Mouse (Mus musculus): ENCODE measurements around the gene Hectd1. TPM values are rescaled to one million over a fixed set of nuclear protein-coding genes. Genes with fewer than 3 reads are reported as not detected.

Hectd1 gene
- total RNA-seq, 2 experiments from 2014 or later: 81.2 to 88.4 TPM

GRCm38 (mm10) chr12:51842081-51842864, 12.9 kb upstream of the Hectd1 start:
- Histone ChIP-seq H3K4me3 (no peak overlapping the region), H3K27ac (no peak overlapping the region)
- no peak for TF ChIP-seq CTCF (IDR thresholded peaks at IDR 0.05)
- intact Hi-C loops (cut with DNase I): no loop called here
- no peak for DNase-seq (ENCODE audit: extremely low spot score in 1 of 2, low spot score in 2 of 2)

- no peak for TF ChIP-seq CTCF (IDR thresholded peaks at IDR 0.05)
- H3K4me3 ChIP-seq: no peak overlapping the region
- no peak for DNase-seq (ENCODE audit: extremely low spot score in 1 of 2, low spot score in 2 of 2)
- intact Hi-C loops (cut with DNase I): no loop called here
- no peak overlapping the region for H3K27ac ChIP-seq
These were observed 10.5 kb upstream of the Hectd1 start for GRCm38 (mm10) chr12:51839856-51840255.

- Histone ChIP-seq H3K4me3 (no peak overlapping the region), H3K27ac (no peak overlapping the region)
- no peak for DNase-seq (ENCODE audit: extremely low spot score in 1 of 2, low spot score in 2 of 2)
- intact Hi-C loops (cut with DNase I): no loop called here
- no peak for TF ChIP-seq CTCF (IDR thresholded peaks at IDR 0.05)
These were observed 5.9 kb upstream of the Hectd1 start for GRCm38 (mm10) chr12:51835219-51835618.

- Histone ChIP-seq H3K4me3 (no peak overlapping the region), H3K27ac (no peak overlapping the region)
- no peak for TF ChIP-seq CTCF (IDR thresholded peaks at IDR 0.05)
- DNase-seq (ENCODE audit: extremely low spot score in 1 of 2, low spot score in 2 of 2): no peak
- intact Hi-C loops (cut with DNase I): no loop called here
These were observed 2.6 kb upstream of the Hectd1 start for GRCm38 (mm10) chr12:51831931-51832330.

- no peak for DNase-seq (ENCODE audit: extremely low spot score in 1 of 2, low spot score in 2 of 2)
- no peak for TF ChIP-seq CTCF (IDR thresholded peaks at IDR 0.05)
- Histone ChIP-seq H3K27ac (no peak overlapping the region), H3K4me3 (no peak overlapping the region)
- intact Hi-C loops (cut with DNase I): no loop called here
These were observed 2.0 kb upstream of the Hectd1 start for GRCm38 (mm10) chr12:51831296-51831695.

- no peak for DNase-seq (ENCODE audit: extremely low spot score in 1 of 2, low spot score in 2 of 2)
- intact Hi-C loops (cut with DNase I): no loop called here
- H3K27ac ChIP-seq: peak overlapping the region; percentile 94; the same call in 1 of the 2 replicates
- peak overlapping the region; percentile 89 for H3K4me3 ChIP-seq
- TF ChIP-seq CTCF (IDR thresholded peaks at IDR 0.05): no peak
These were observed 1.3 kb upstream of the Hectd1 start for GRCm38 (mm10) chr12:51830671-51831070.

- Histone ChIP-seq H3K27ac (peak overlapping the region; percentile 94), H3K4me3 (peak overlapping the region; percentile 89)
- DNase-seq (ENCODE audit: extremely low spot score in 1 of 2, low spot score in 2 of 2): no peak
- intact Hi-C loops (cut with DNase I): no loop called here
- no peak for TF ChIP-seq CTCF (IDR thresholded peaks at IDR 0.05)
These were observed 704 bp upstream of the Hectd1 start for GRCm38 (mm10) chr12:51830077-51830402.

GRCm38 (mm10) chr12:51828716-51829289, 533 bp downstream of the Hectd1 start:
- Histone ChIP-seq H3K27ac (peak overlapping the region; percentile 98), H3K4me3 (peak overlapping the region; percentile 89)
- TF ChIP-seq CTCF (IDR thresholded peaks at IDR 0.05): no peak
- intact Hi-C loops (cut with DNase I): loop anchor here (1.0 to 5.0 kb wide), 2 partner anchors 138 to 173 kb away; partner anchors contain the start of genes Ap4s1 and Strn3
- DNase-seq (ENCODE audit: extremely low spot score in 1 of 2, low spot score in 2 of 2): no peak

- no peak for TF ChIP-seq CTCF (IDR thresholded peaks at IDR 0.05)
- DNase-seq (ENCODE audit: extremely low spot score in 1 of 2, low spot score in 2 of 2): no peak
- intact Hi-C loops (cut with DNase I): loop anchor here (5.0 kb wide), 1 partner anchor 174 kb away; no protein-coding TSS in a partner anchor
- Histone ChIP-seq H3K27ac (peak overlapping the region; percentile 98), H3K4me3 (peak overlapping the region; percentile 89)
These were observed 1.2 kb downstream of the Hectd1 start for GRCm38 (mm10) chr12:51827958-51828650.

GRCm38 (mm10) chr12:51825338-51825737, 4.0 kb downstream of the Hectd1 start:
- peak; percentile 8 for TF ChIP-seq CTCF (IDR thresholded peaks at IDR 0.05)
- Histone ChIP-seq H3K27ac (no peak overlapping the region), H3K4me3 (no peak overlapping the region)
- no peak for DNase-seq (ENCODE audit: extremely low spot score in 1 of 2, low spot score in 2 of 2)
- intact Hi-C loops (cut with DNase I): loop anchor here (5.0 kb wide), 1 partner anchor 177 kb away; no protein-coding TSS in a partner anchor

- intact Hi-C loops (cut with DNase I): no loop called here
- Histone ChIP-seq H3K27ac (no peak overlapping the region), H3K4me3 (no peak overlapping the region)
- no peak for DNase-seq (ENCODE audit: extremely low spot score in 1 of 2, low spot score in 2 of 2)
- no peak for TF ChIP-seq CTCF (IDR thresholded peaks at IDR 0.05)
These were observed 6.0 kb downstream of the Hectd1 start for GRCm38 (mm10) chr12:51823311-51823710.

GRCm38 (mm10) chr12:51822861-51823260, 6.5 kb downstream of the Hectd1 start:
- Histone ChIP-seq H3K4me3 (no peak overlapping the region), H3K27ac (no peak overlapping the region)
- TF ChIP-seq CTCF (IDR thresholded peaks at IDR 0.05): no peak
- no peak for DNase-seq (ENCODE audit: extremely low spot score in 1 of 2, low spot score in 2 of 2)
- intact Hi-C loops (cut with DNase I): no loop called here

All from left cerebral cortex, adult 2 months (tissue).